Mouse (Mus musculus): ENCODE data around the gene Svs2.
"Not testable (repeated sequence)": the region's sequence is repeated elsewhere in the genome, so short reads cannot be mapped to it uniquely, and the experiment has no call there.

Svs2 gene

GRCm38 (mm10) chr2:164238366-164238765, at the start of gene Svs2:
Gene Svs2 (minus strand): TSS chr2:164238466.
- DNase-seq (ENCODE audit: low spot score in 2 of 2), result no peak

GRCm38 (mm10) chr2:164278359-164278758, 40.1 kb upstream of the Svs2 start, which contains the start of gene Svs4:
Gene Svs4 (minus strand): TSS chr2:164278459.
- no peak for DNase-seq (ENCODE audit: low spot score in 2 of 2)

GRCm38 (mm10) chr2:164256540-164256939, 18.3 kb upstream of the Svs2 start, which contains the start of gene Svs3b:
Gene Svs3b (minus strand): TSS chr2:164256640.
- not testable (repeated sequence) for DNase-seq (ENCODE audit: low spot score in 2 of 2)

GRCm38 (mm10) chr2:164232671-164233070, 5.6 kb downstream of the Svs2 start:
- no peak for DNase-seq (ENCODE audit: low spot score in 2 of 2)

- DNase-seq (ENCODE audit: low spot score in 2 of 2), result no peak
These were observed 9.8 kb downstream of the Svs2 start for GRCm38 (mm10) chr2:164228361-164229070.

- DNase-seq (ENCODE audit: low spot score in 2 of 2), result no peak
These were observed 16.7 kb downstream of the Svs2 start, which contains the start of gene Wfdc15b for GRCm38 (mm10) chr2:164221522-164221921. Gene Wfdc15b (minus strand): TSS chr2:164221660.

GRCm38 (mm10) chr2:164219295-164219694, 19.0 kb downstream of the Svs2 start:
- DNase-seq (ENCODE audit: low spot score in 2 of 2), result no peak

- DNase-seq (ENCODE audit: low spot score in 2 of 2), result no peak
These were observed 25.6 kb downstream of the Svs2 start for GRCm38 (mm10) chr2:164212711-164213110.

- DNase-seq (ENCODE audit: low spot score in 2 of 2), result no peak
These were observed 27.4 kb downstream of the Svs2 start for GRCm38 (mm10) chr2:164210892-164211291.

- DNase-seq (ENCODE audit: low spot score in 2 of 2), result no peak
These were observed 31.6 kb downstream of the Svs2 start for GRCm38 (mm10) chr2:164206676-164207075.

- not testable (repeated sequence) for DNase-seq (ENCODE audit: low spot score in 2 of 2)
These were observed 32.3 kb downstream of the Svs2 start for GRCm38 (mm10) chr2:164206011-164206410.

GRCm38 (mm10) chr2:164199626-164200327, 38.5 kb downstream of the Svs2 start, which contains the start of gene Wfdc15a:
Gene Wfdc15a (minus strand): TSS chr2:164200130.
- DNase-seq (ENCODE audit: low spot score in 2 of 2), result no peak

GRCm38 (mm10) chr2:164196700-164196990, 41.6 kb downstream of the Svs2 start:
- DNase-seq (ENCODE audit: low spot score in 2 of 2), result no peak

GRCm38 (mm10) chr2:164195971-164196699, 42.1 kb downstream of the Svs2 start:
- no peak for DNase-seq (ENCODE audit: low spot score in 2 of 2)

GRCm38 (mm10) chr2:164194959-164195630, 43.2 kb downstream of the Svs2 start:
- no peak for DNase-seq (ENCODE audit: low spot score in 2 of 2)

- DNase-seq (ENCODE audit: low spot score in 2 of 2), result no peak
These were observed 46.0 kb downstream of the Svs2 start for GRCm38 (mm10) chr2:164192279-164192678.

GRCm38 (mm10) chr2:164190576-164190975, 47.7 kb downstream of the Svs2 start, which contains the start of gene Wfdc12:
Gene Wfdc12 (minus strand): TSS chr2:164190608.
- no peak for DNase-seq (ENCODE audit: low spot score in 2 of 2)

GRCm38 (mm10) chr2:164188722-164189121, 49.5 kb downstream of the Svs2 start:
- no peak for DNase-seq (ENCODE audit: low spot score in 2 of 2)
